Mouse (Mus musculus): ENCODE results near the gene Gm45713. TPM values are rescaled to one million over a fixed set of nuclear protein-coding genes. Genes with fewer than 3 reads are reported as not detected.

Gm45713 gene
- total and polyA plus RNA-seq, 3 experiments = 3.9 TPM; not detected in 2

DNA sequence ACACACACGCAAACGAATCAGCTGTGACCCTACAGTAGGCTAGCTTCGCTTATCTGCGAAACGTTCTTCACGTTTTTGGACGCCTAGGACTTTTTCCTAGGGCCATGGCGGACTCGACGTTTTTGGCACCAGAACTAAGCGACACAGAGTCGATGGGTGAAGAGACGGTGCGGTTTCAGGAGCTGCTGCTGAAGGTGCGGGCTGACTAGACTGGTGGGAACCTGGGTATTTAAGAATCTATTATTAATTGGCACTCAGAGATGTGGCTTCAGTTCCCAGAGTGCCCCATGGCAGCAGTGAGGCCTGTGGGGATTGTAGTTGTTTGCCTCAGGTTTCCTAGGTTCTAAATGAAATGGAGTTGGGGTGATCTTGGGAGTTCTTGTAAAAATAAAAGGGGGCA, 20.2 kb upstream of the Gm45713 start:
- no peak for DNase-seq (ENCODE audit: low read depth, low spot score)
- no peak overlapping the region; the same call in 1 of the 2 replicates for H3K27ac ChIP-seq (ENCODE audit: control insufficient read depth, low read depth, low read length)
- peaks cover 4 to 12% of the 10 kb centered on the region in 2 experiments; a peak in 3 of 4 replicates for H3K4me1 ChIP-seq (ENCODE audit: control insufficient read depth in 1 of 2, insufficient read depth in 2 of 2, low read length in 2 of 2)
- no peaks in the 10 kb centered on the region for H3K9me3 ChIP-seq (replicated peaks; ENCODE audit: insufficient read depth, low read length)
- H3K4me3 ChIP-seq (ENCODE audit: control insufficient read depth in 1 of 2, insufficient read depth in 1 of 2, low read depth in 2 of 2, low read length in 2 of 2) = peak overlapping the region; percentile 27 to 34; a peak in 2 of 4 replicates
- TF ChIP-seq TCF12 (IDR thresholded peaks at IDR 0.05; ENCODE audit: low read depth, low read length) (no peak), E2F4 (IDR thresholded peaks at IDR 0.05; ENCODE audit: borderline replicate concordance, low read depth, low read length) (no peak), ETS1 (IDR thresholded peaks at IDR 0.05; ENCODE audit: low read depth, low read length) (no peak), MXI1 (IDR thresholded peaks at IDR 0.05; ENCODE audit: low read depth, low read length) (no peak), NRF1 (IDR thresholded peaks at IDR 0.05; ENCODE audit: insufficient read depth, low read depth, low read length, poor library complexity, severe bottlenecking) (no peak), HCFC1 (IDR thresholded peaks at IDR 0.05; ENCODE audit: low read depth, low read length) (no peak), ZNF384 (IDR thresholded peaks at IDR 0.05; ENCODE audit: low read depth, low read length) (no peak), UBTF (IDR thresholded peaks at IDR 0.05; ENCODE audit: borderline replicate concordance, insufficient read depth, low read depth, low read length) (no peak), RAD21 (IDR thresholded peaks at IDR 0.05; ENCODE audit: low read depth, low read length) (no peak)
- H3K36me3 ChIP-seq (ENCODE audit: control insufficient read depth in 1 of 2, insufficient read depth in 2 of 2, low read length in 2 of 2) = peaks cover 0 to 7% of the 10 kb centered on the region in 2 experiments; a peak in 2 of 4 replicates
- peaks cover 7% of the 10 kb centered on the region; the same call in 1 of the 2 replicates for H3K79me2 ChIP-seq (ENCODE audit: control insufficient read depth, insufficient read depth, low read length, poor library complexity)
- H3K9ac ChIP-seq (ENCODE audit: control insufficient read depth, low read depth, low read length, poor library complexity, severe bottlenecking) = no peak overlapping the region; the same call in 1 of the 2 replicates
- no peaks in the 10 kb centered on the region for H3K27me3 ChIP-seq (ENCODE audit: control insufficient read depth in 1 of 2, insufficient read depth in 2 of 2, low read length in 2 of 2)

DNA sequence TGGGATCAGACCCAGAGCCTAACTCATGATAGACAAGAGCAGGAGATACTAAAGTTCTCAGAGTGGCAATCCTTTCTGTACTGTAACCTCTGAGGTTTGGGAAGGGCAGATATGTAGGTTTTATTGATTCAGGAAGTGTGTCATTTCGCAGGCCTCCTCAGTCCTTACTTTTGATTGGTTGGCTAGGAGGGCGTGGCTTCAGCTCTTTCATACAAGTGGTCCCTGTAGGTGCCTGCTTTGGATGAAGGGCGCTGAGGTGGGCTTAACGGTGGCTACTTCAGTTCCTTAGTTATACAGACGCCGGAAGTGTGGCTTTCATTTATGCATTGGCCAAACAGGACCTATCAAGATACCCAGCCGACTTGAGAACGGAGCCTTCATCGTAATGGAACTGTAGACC, 19.6 kb upstream of the Gm45713 start:
- Histone ChIP-seq H3K27ac (ENCODE audit: control insufficient read depth, low read depth, low read length) (peak overlapping the region; percentile 84), H3K36me3 (ENCODE audit: control insufficient read depth in 1 of 2, insufficient read depth in 2 of 2, low read length in 2 of 2) (peaks cover 0 to 7% of the 10 kb centered on the region in 2 experiments; a peak in 2 of 4 replicates), H3K79me2 (ENCODE audit: control insufficient read depth, insufficient read depth, low read length, poor library complexity) (peaks cover 7% of the 10 kb centered on the region; the same call in 1 of the 2 replicates), H3K9ac (ENCODE audit: control insufficient read depth, low read depth, low read length, poor library complexity, severe bottlenecking) (peak overlapping the region; percentile 49), H3K27me3 (ENCODE audit: control insufficient read depth in 1 of 2, insufficient read depth in 2 of 2, low read length in 2 of 2) (no peaks in the 10 kb centered on the region), H3K4me3 (ENCODE audit: control insufficient read depth in 1 of 2, insufficient read depth in 1 of 2, low read depth in 2 of 2, low read length in 2 of 2) (peak overlapping the region; percentile 27 to 34), H3K9me3 (replicated peaks; ENCODE audit: insufficient read depth, low read length) (no peaks in the 10 kb centered on the region), H3K4me1 (ENCODE audit: control insufficient read depth in 1 of 2, insufficient read depth in 2 of 2, low read length in 2 of 2) (peaks cover 4 to 12% of the 10 kb centered on the region in 2 experiments; a peak in 3 of 4 replicates)
- DNase-seq (ENCODE audit: low read depth, low spot score) = peak; percentile 94
- TF ChIP-seq JUND (IDR thresholded peaks at IDR 0.05; ENCODE audit: low read depth, low read length) (no peak), ELF1 (IDR thresholded peaks at IDR 0.05; ENCODE audit: low read depth, low read length) (peak; percentile 48; the same call in 1 of the 2 replicates), TAL1 (IDR thresholded peaks at IDR 0.05; ENCODE audit: low read length) (no peak), EP300 (IDR thresholded peaks at IDR 0.05; ENCODE audit: low read depth in 1 of 2, low read length in 2 of 2) (no peak), NELFE (IDR thresholded peaks at IDR 0.05; ENCODE audit: low read depth, low read length) (peak; percentile 66), CHD1 (IDR thresholded peaks at IDR 0.05; ENCODE audit: low read depth, low read length) (no peak), POLR2A (IDR thresholded peaks at IDR 0.05; ENCODE audit: control insufficient read depth in 1 of 2, insufficient read depth in 1 of 2, low read depth in 1 of 2, low read length in 2 of 2, poor library complexity in 1 of 2) (peak in 1 of 2 experiments; percentile 80; a peak in 2 of 4 replicates), HCFC1 (IDR thresholded peaks at IDR 0.05; ENCODE audit: low read depth, low read length) (peak; percentile 77), BHLHE40 (IDR thresholded peaks at IDR 0.05; ENCODE audit: borderline replicate concordance, low read depth, low read length) (no peak), CHD2 (IDR thresholded peaks at IDR 0.05; ENCODE audit: low read length) (no peak), MYC (IDR thresholded peaks at IDR 0.05; ENCODE audit: low read depth, low read length) (no peak), GABPA (IDR thresholded peaks at IDR 0.05; ENCODE audit: low read depth, low read length) (no peak), MEF2A (IDR thresholded peaks at IDR 0.05; ENCODE audit: extremely low read depth, insufficient replicate concordance, low read depth, low read length, poor library complexity, severe bottlenecking) (no peak), KAT2A (conservative IDR thresholded peaks at IDR 0.05; ENCODE audit: low read depth, low read length) (no peak), ZMIZ1 (IDR thresholded peaks at IDR 0.05; ENCODE audit: low read depth, low read length) (peak; percentile 81; the same call in 1 of the 2 replicates), RAD21 (IDR thresholded peaks at IDR 0.05; ENCODE audit: low read depth, low read length) (no peak), MAFK (IDR thresholded peaks at IDR 0.05; ENCODE audit: borderline replicate concordance, low read depth, low read length) (no peak), ZNF384 (IDR thresholded peaks at IDR 0.05; ENCODE audit: low read depth, low read length) (no peak), USF1 (IDR thresholded peaks at IDR 0.05; ENCODE audit: low read depth, low read length) (0 out of 2 replicates have a peak, but pooled peaks have one; percentile 30), MYB (IDR thresholded peaks at IDR 0.05; ENCODE audit: low read depth, low read length) (no peak), POLR2AphosphoS2 (IDR thresholded peaks at IDR 0.05; ENCODE audit: low read length) (peak; percentile 85), MAZ (IDR thresholded peaks at IDR 0.05; ENCODE audit: low read depth, low read length) (no peak), SMC3 (IDR thresholded peaks at IDR 0.05; ENCODE audit: low read depth, low read length) (no peak), MXI1 (IDR thresholded peaks at IDR 0.05; ENCODE audit: low read depth, low read length) (no peak; the same call in 1 of the 2 replicates), UBTF (IDR thresholded peaks at IDR 0.05; ENCODE audit: borderline replicate concordance, insufficient read depth, low read depth, low read length) (no peak), POLR2AphosphoS5 (IDR thresholded peaks at IDR 0.05; ENCODE audit: borderline replicate concordance, low read depth, low read length) (no peak)

Data from MEL (cell line).